Mouse (Mus musculus) naive thymus-derived CD4-positive, alpha-beta T cell, adult 2 months (primary cell): ENCODE measurements around the gene Fbxo46.
"Not testable (repeated sequence)": the region's sequence is repeated elsewhere in the genome, so short reads cannot be mapped to it uniquely, and the experiment has no call there.

Source experiments
- DNase-seq: peaks from one replicate; pipeline ENCODE4 v3.0.0-alpha.2; 2011; ENCODE audit warnings: low read depth

Fbxo46 gene

DNA sequence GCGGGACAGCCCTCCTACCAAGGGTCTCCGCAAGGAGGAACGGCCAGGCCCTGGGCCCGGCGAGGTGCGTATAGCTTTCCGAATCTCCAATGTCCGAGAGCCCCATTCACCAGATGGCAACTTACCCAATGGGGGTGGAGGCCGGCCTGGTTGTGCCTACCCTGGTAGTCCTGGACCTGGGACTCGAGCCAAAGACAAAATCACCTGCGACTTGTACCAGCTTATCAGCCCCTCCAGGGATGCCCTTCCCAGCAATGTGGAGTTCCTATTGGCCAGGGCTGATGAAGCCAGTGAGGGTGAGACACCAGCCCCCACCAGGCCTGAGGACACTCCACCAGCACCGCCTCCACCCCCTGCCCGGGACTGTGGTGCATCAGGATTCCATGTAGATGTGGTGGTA, 16.5 kb downstream of the Fbxo46 start:
- DNase-seq: no peak

DNA sequence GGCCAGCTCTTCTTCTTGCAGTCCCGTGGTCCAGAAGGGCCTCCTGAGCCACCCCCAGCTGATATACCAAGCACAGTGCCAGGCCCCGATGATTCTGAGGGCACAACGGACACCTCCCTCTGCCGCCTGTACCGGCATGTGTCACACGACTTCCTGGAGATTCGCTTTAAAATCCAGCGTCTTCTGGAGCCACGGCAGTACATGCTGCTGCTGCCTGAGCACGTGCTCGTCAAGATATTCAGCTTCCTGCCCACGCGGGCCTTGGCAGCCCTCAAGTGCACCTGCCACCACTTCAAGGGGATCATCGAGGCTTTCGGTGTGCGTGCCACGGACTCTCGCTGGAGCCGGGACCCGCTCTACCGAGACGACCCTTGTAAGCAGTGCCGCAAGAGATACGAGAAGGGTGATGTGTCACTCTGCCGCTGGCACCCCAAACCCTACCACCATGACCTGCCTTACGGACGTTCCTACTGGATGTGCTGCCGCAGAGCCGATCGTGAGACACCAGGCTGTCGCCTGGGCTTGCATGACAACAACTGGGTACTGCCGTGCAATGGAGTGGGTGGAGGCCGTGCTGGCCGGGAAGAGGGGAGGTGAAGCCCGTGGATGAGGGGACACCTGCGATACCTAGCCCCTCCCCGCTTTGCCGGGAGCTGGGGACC, 17.1 kb downstream of the Fbxo46 start:
- DNase-seq: peak; percentile 49

DNA sequence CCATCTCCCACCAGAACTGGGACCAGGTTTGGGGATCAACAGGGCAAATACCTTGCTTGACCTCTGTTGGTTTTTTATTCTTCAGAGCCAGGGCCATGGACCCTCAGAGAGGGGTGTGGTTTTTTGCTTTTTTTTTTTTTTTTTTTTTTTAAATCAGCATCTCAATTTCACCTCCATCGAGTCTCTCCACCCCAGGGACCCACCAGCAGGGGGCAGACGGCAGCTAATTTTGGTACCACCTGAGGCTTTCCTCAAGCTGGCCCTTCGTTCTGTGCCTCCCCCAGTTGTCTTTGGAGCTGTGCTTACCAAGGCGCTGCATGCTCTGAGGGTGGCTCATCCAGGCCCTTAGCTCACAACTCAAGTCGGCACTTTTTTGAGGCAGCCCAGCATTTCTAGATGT, 17.7 kb downstream of the Fbxo46 start:
- DNase-seq: peak; percentile 77

DNA sequence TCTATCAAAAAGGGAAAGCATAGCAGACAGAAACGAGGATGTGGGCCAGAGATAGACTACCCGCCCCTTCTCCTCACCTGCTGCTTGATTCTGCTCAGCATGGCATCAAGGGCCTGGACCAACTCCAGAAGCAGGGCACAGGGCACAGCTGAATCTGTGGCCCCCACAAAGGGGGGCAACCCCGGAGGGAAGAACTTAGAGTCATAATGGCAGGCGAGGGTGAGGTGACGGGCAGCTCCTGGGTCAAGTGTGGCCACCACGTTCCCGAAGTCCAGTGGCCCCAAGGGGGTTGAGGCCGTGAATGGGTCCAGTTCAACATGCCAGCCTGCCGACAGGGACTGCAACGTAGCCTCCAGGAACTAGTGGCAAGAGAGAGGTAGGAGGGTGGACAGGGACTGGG, 27.1 kb downstream of the Fbxo46 start:
- DNase-seq: no peak

DNA sequence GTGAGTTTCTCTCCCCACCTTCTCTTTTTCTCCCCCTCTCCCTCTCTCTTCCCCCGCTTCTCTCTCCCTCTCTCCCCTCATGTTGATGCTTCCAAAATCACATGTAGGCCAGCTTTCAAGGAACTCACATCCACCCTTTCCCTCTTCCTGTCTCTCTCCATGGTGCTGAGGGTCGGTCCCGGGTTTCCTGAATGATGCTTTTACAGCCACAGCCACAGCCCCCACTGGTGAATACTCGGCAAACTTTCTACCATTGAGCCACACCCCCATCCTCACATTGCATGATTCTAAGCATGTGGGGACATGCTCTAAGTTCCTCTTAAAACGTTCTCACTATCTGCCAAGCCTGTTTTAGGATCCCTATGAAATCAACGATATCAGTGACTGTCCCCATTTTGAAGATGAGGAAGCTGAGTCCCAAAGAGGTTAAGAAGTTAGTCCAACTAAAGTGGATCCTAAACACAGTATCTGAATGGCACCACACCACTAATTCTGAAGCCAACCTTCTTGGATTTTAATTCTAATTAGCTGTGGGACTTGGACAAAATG, 27.9 kb downstream of the Fbxo46 start:
- DNase-seq: no peak

DNA sequence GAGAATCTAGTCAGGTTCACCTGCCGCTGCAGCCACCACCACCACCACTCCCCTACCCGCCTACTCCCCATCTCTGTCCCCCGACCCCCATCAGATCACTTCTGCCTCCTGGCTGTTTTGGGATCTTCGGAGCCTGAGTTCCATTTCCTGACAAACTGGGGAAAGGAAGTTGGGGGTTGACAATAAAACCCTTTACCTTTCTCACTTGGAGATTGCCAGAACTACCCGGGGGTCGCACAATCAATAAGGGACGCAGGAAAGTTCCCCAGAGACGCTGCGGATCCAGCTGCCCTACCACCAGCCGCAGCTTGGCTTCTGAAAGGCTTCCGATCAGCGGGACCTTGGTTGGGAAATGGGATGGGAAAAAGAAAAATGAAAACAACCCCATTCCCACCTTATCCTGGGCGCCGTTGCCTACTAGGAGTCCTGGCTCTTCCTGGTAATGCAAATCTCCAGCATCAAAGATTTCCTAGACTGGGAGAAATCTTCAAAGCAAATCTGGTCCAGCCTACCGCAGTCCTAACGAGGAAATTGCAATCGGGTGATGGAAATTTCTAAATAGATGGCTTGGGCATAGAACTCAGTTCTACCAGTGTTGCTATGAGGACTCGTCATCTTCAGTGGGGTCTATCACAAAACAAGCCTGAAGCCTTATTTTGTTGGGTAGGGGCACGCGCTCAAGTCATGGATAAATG, 28.7 kb downstream of the Fbxo46 start:
- DNase-seq: no peak

DNA sequence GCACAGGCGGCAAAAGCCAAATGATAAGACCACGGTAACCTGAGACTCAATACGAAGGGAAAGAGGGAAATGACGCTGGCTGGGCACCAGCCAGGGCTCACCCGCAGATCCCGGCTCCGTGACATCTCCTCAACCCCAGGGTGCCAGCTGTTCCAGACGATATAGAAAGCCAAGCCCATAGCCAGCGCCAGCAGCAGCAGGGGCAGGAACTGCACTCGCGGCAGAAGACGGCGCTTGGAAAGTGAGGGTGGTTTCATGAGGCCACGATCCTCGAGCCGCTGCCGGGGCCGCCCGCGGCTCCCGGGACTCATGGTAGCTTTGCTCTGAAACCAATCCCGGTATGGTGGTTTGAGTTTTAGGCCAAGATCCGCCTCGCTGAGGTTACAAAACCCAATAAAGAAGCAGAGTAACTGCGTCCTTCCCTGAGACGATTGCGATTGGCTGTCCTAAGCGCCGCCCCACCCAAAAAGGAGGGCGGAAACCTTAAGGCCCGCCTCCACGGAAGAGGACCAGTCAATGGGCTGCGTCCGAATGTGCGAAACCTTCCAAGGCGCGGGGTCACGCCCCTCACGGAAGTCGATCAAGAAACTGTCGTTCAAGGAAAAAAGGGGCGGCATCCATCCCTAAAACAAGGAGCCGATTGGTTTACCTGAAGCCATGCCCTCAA, 29.3 kb downstream of the Fbxo46 start, which contains the start of gene Qpctl:
Gene Qpctl (minus strand): TSS at position 417 of the 667 bp plus-strand sequence.
- DNase-seq: peak; percentile 99

DNA sequence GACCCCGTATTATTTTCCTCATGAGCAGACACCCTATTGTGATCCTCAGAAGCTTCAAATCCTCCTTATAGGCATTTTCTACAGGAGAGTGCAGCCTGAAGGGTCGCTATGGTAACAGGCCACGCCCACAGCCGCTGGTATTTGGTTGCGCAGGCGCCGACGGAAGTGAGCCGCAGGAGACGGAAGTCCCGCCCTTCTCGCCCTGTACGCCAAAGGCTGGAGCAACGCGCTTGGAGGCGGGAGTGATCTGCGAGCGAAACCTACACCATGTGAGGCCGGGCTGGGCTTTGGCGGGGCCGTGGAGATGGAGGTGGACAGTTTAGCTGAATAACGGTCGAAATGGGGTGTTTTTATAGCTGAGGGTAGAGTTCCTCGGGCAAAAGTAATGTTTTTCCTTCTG, 30.0 kb downstream of the Fbxo46 start, which contains the start of gene Snrpd2:
Gene Snrpd2 (plus strand): TSS at position 97 of the 400 bp plus-strand sequence.
- DNase-seq: peak; percentile 99

DNA sequence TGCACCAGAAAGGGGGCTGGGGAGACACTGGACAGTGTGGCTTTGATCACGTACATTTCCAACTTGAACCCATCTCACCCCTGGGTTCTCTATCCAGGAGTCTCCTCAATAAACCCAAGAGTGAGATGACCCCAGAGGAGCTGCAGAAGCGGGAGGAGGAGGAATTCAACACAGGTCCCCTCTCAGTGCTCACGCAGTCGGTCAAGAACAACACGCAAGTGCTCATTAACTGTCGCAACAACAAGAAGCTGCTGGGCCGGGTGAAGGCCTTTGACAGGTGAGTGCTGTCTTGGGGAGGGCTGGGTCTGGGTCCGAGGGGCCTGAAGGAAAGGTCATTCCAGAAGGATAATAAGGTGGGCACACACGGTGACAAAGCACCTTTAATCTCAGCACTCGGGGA, 31.5 kb downstream of the Fbxo46 start:
- not testable (repeated sequence) for DNase-seq

DNA sequence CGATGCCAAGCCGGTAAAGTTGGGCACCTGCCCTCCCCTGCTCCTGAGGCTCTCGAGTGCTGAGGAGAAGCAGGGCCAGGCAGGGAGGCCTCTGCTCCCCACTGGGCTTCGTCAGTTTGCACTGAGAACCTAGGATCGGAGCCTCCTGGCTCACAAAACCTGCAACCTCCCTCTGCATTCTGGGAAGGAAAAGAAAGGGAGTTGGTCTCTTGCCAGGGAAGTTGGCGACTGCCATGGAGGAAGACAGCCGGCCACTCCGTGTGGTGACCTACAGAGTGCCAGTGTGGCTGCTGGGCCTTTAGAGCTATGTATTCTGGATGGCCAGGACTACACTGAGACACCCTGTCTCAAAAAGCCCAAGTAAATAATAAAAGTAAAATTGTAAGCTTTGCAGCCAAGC, 35.1 kb downstream of the Fbxo46 start:
- no peak for DNase-seq

DNA sequence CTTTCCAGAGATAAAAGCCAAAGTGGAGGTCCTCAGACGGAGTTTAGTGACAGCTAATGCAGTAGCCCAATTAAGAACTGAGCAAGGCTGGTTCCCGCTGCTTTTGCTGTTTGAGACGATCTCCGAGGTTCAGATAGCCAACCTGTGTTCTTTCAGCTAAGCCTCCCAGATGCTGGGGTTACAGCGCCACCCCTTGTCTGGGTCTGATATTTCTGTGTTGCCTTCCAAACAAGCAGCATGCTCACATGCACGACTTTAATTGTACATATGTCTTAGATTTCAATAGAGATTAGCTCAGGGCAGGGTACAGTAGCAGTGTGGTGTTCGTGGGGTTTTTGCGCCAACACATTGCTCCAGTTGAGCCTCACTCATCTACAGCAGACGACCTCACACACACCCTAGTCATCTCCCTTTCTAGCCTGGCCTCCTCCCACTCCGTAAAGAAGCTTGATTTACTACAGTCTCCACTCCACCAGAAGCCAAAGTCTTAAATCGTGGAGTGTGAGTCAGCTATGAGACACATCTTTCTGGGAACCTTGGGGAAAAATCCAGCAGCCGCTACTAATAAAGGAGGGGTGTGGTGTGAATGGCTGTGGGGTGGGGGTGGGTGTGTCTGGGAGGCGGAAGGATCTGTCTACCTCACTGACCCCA, 36.3 kb downstream of the Fbxo46 start:
- no peak for DNase-seq

DNA sequence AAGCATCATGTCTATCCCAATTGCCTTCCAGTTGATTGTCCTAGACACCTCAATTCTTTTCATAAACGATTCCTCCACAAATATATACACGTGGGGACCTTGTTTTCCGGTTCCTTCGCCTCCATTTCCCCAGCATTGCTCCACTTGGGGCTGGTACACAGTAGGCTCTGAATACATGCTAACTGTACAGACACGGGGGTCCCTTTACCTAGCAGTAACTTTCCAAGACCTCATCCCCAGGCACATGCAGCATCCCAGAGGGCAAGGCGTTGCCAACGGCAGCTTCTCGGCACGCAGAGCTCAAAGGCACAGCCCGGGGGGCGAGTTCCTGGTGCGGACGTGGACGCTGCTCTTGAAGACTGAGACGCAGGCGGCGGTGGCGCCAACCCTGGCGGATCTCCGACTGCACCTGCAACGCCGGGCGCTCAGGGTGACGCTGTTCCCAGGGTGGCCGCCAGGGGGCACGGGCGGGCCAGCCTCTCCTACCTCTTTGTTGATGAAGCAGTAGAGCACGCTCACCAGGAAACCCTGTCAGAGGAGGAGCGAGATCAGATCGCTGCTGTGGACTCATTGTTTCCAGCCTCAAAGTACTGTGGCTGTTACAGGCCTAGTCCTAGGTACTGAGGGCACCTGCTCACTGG, 37.6 kb downstream of the Fbxo46 start:
- peak; percentile 96 for DNase-seq

DNA sequence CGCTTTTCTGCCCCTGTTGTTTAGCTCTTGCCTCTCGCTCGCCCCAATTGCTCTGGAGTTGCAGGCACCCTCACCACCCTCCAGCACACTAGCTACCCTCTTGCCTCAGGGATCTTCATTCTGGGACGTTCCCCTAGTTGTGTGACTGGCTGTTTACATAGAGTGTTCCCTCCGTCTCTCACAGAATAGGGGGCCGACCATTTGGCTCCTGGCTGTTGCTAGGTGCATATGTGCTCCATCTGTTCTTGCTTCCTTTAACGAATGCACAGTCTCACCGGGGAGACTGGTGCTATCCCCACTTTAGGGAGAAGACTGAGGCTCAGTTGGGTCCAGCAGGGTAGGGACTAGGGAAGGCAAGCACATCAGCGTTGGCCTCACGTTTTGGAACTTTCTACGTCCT, 38.9 kb downstream of the Fbxo46 start:
- DNase-seq: no peak

DNA sequence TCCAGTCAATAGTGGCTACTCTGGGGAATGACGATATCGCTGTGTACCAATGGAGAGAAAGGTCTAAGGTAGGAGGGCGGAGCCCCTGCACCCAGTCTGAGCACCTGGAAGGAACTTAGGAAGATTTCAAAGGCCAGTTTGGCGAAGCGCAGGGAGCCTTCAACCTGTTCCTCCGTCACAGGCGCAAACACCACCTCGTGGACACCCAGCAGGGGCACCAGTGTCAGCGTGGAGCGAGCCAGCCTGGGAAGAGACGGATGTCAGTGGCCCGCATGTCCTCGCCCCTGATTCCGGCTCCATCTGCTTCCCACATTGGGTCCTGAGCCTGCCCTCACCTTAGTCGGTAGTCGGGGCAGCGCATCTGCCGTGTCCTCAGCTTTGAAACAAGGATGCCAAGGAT, 39.8 kb downstream of the Fbxo46 start:
- no peak for DNase-seq

DNA sequence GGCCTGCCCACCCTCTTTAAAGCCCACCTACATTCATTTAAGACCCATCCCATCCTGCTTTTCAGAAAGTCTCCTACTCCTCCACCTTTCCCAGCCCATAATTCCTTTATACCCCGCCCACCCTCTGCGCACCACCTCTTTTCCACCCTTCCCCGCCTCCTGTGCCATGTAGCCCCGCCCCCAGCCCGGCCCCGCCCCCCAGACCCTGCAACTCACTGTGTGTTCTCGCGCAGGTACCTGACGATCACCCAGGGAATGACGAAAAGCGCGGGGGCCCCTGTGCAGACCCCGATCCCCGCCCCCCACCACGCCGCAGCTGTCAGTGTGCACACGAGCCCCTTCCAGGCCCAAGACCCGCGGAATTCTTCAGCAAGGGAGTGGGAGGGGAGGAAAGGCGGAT, 40.5 kb downstream of the Fbxo46 start:
- DNase-seq: no peak

DNA sequence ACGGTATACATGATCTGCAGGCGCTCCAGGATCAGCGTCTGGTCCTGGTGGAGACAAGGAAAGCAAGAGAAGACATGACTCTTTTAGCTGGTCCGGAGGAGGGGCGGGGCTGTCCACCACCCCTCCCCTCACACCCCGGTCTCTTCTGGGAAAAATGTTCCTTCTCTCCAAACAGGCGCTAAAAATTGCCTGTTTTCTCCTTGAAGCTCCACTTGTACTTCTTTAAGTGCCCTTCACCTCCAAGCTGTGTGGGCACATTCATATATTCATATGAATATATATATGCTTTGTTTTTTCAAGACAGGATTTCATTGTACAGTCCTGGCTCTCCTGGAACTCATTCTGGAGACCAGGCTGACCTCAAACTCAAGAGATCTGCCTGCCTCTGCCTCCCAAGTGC, 43.3 kb downstream of the Fbxo46 start:
- DNase-seq: no peak

DNA sequence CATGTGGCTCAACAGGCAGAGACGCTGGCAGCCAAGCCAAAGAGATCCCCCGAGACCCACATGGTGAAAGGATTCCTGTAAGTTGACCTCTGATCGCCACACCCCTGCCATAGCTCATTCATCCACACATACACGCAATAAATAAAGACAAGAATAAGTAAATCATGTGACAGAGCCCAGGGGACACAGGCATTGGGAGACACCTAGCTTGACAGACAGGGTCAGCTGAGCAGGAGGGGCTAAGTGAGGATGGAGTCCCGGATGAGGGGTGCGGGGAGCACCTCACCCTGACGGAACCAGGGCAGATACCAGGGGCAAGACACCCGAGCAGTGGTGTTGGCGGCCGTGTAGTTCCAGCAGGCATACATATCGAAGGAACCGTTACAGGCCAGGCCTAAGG, 44.1 kb downstream of the Fbxo46 start:
- DNase-seq: no peak

DNA sequence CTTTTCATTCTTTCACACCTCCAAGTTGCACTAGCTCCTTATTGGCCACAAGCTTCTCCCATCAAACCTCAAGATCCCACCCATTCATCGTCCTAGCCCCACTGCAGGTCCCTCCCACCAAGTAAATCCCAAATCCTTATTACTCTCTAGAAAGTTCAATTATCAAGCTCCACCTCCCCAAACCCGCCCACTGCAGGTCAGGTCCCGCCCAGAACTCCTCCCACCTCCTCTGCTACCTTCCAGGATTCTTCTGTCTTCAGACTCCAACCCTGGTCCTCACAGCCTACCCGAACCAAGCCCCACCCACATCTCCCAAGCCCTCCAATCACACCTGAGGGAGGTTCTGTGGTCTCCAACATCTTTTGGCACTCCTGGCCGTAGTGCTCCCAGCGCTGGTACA, 44.5 kb downstream of the Fbxo46 start:
- DNase-seq: no peak

DNA sequence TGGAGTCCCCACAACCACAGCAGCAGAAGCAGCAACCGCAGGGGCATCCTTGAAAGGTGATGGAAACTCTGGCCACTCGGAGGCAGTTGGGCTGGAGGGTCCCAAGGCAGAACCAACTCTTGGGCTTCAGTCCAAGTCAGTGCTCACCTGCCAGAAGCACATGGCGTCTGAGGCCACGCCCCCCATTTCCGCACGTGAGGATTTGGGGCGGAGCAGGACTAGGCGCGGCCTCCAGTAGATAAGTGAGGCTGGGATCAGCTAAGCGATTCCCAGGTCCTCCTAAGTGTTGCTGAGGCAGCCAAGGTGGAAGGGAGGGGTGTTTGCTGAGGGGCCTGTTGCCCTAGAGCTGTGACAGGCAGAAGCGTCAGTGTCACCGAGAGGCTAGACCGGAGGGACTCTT, 45.3 kb downstream of the Fbxo46 start:
- peak; percentile 75 for DNase-seq

DNA sequence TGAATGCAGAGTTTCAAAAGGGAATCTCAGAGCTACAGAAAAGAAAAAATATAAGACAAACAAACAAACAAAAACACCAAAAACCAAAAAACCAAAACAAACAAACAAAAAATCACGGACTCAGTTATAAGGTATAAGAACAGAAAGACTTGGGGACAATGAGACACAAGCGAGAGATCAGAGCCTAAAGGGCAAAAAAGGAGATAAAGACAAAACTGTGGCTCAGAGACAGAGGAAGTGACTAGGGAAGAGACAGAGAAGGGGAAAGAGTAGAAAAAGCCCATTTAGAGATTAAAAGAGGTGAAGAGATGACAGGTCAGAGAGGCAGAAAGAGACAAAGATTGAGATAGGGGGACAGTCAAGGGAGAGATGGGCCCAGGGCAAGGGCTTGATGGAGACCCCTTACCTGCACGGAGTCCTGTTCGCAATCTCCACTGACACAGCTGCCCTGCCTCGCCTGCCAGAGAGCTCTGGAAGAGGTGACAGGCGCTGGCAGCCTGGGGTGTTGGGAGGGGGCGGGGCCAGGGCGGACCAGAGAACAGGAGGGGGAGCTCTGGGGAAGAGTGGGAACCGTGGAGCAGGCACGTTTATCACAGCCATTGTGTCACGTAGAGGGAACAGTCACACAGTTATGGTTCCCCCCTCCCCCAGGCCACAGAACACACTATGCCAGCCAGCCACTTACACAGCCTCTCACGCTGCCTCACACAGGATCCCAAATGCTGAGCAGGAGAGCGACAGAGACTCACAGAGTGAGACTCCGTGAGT, 46.2 kb downstream of the Fbxo46 start, which contains the start of gene Gipr:
Gene Gipr (minus strand): TSS at position 472 of the 768 bp plus-strand sequence.
- DNase-seq: no peak

DNA sequence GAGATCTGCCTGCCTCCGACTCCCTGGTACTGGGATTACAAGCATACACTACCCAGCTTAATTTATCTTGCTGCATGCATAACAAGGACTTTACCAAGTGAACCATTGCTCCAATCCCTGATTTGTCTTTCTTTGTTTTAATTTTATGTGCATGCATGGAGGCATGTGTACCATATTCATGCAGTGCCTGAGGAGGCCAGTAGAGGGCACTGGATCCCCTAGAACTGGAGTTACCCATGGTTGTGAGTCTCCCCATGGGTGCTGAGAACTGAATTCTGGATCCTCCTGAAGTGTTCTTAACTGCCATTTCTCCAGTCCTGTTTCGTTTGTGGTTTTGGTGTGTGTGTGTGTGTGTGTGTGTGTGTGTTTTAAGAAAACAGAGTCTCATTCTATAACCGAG, 47.3 kb downstream of the Fbxo46 start:
- DNase-seq: no peak
